Mouse (Mus musculus) gastrocnemius, postnatal 14 days (tissue): ENCODE data around the gene Col4a1. TPM values are rescaled to one million over a fixed set of nuclear protein-coding genes. Genes with fewer than 3 reads are reported as not detected.

ENCODE experiments used
- DNase-seq: peaks from one replicate; pipeline ENCODE4 v3.0.0; 2021; ENCODE audit warnings: mixed read lengths
- intact Hi-C: fragments of 180-260 bp; cut with DNase I; formaldehyde crosslinking; loops from one replicate; pipeline ENCODE4 v1.15.1; 2025; ENCODE audit warnings: low total_unique reads
- total RNA-seq, 2 experiments: library from RNA; stranded (reverse); gene quantifications; 2 replicates each; pipeline ENCODE4 v1.2.3; 2021

Col4a1 gene
- total RNA-seq, 2 experiments from 2014 or later = 636 to 736 TPM

GRCm38 (mm10) chr8:11308570-11308998 lies 4.0 kb downstream of the Col4a1 start:
- intact Hi-C loops = no loop called here
- DNase-seq = no peak

GRCm38 (mm10) chr8:11307451-11307850 lies 5.2 kb downstream of the Col4a1 start:
- intact Hi-C loops = no loop called here
- no peak for DNase-seq

GRCm38 (mm10) chr8:11305539-11305938 lies 7.1 kb downstream of the Col4a1 start:
- intact Hi-C loops = no loop called here
- no peak for DNase-seq

GRCm38 (mm10) chr8:11304027-11304601 lies 8.5 kb downstream of the Col4a1 start:
- no peak for DNase-seq
- intact Hi-C loops = no loop called here

GRCm38 (mm10) chr8:11300436-11300835 lies 12.2 kb downstream of the Col4a1 start:
- no peak for DNase-seq
- intact Hi-C loops = no loop called here

GRCm38 (mm10) chr8:11299317-11299602 lies 13.4 kb downstream of the Col4a1 start:
- intact Hi-C loops = no loop called here
- no peak for DNase-seq

- no peak for DNase-seq
- intact Hi-C loops = no loop called here
These were observed 13.9 kb downstream of the Col4a1 start for GRCm38 (mm10) chr8:11298531-11299316.

- intact Hi-C loops = no loop called here
- peak; percentile 31 for DNase-seq
These were observed 15.3 kb downstream of the Col4a1 start for GRCm38 (mm10) chr8:11297141-11297838.

GRCm38 (mm10) chr8:11296282-11296943 lies 16.2 kb downstream of the Col4a1 start:
- DNase-seq = peak; percentile 32

GRCm38 (mm10) chr8:11292611-11293010 lies 20.0 kb downstream of the Col4a1 start:
- intact Hi-C loops = no loop called here
- peak; percentile 58 for DNase-seq

More at GRCm38 (mm10) chr8:11296282-11296943, 16.2 kb downstream of the Col4a1 start:
- intact Hi-C loops = no loop called here

GRCm38 (mm10) chr8:11290533-11290932 lies 22.1 kb downstream of the Col4a1 start:
- intact Hi-C loops = no loop called here
- DNase-seq = no peak

GRCm38 (mm10) chr8:11288286-11288685 lies 24.3 kb downstream of the Col4a1 start:
- intact Hi-C loops = no loop called here
- peak; percentile 41 for DNase-seq

- intact Hi-C loops = no loop called here
- no peak for DNase-seq
These were observed 25.5 kb downstream of the Col4a1 start for GRCm38 (mm10) chr8:11287139-11287538.

GRCm38 (mm10) chr8:11285437-11285836 lies 27.2 kb downstream of the Col4a1 start:
- intact Hi-C loops = no loop called here
- no peak for DNase-seq

GRCm38 (mm10) chr8:11283217-11283616 lies 29.4 kb downstream of the Col4a1 start:
- peak; percentile 27 for DNase-seq

GRCm38 (mm10) chr8:11282696-11283095 lies 29.9 kb downstream of the Col4a1 start:
- DNase-seq = no peak
- intact Hi-C loops = no loop called here

More at GRCm38 (mm10) chr8:11283217-11283616, 29.4 kb downstream of the Col4a1 start:
- intact Hi-C loops = no loop called here

- intact Hi-C loops = no loop called here
- DNase-seq = peak; percentile 42
These were observed 30.5 kb downstream of the Col4a1 start for GRCm38 (mm10) chr8:11282139-11282538.

GRCm38 (mm10) chr8:11280721-11281268 lies 31.8 kb downstream of the Col4a1 start:
- DNase-seq = no peak
- intact Hi-C loops = no loop called here

GRCm38 (mm10) chr8:11279296-11279826 lies 33.3 kb downstream of the Col4a1 start:
- peak; percentile 24 for DNase-seq
- intact Hi-C loops = no loop called here
